Mouse (Mus musculus) forebrain, embryonic 12.5 days (tissue): ENCODE measurements around the gene Ormdl3. TPM values are rescaled to one million over a fixed set of nuclear protein-coding genes. Genes with fewer than 3 reads are reported as not detected.

Experiments
- ATAC-seq: fragments of 200-750 bp; cut with Nextera tagmentation; 2 replicates; pipeline ENCODE4 v1.8.0; 2017; ENCODE audit warnings: moderate TSS enrichment; ENCODE audit not compliant: low FRiP score
- H3K27ac ChIP-seq: fragments of 300-500 bp; sonication (generic); 2 replicates; pipeline ENCODE4 v1.5.1; 2016; ENCODE audit warnings: mild to moderate bottlenecking
- H3K27me3 ChIP-seq: fragments of 300-500 bp; sonication (generic); 2 replicates; pipeline ENCODE4 v1.6.1; 2016; ENCODE audit warnings: mild to moderate bottlenecking
- H3K36me3 ChIP-seq: fragments of 300-500 bp; sonication (generic); replicated peaks from 2 replicates; pipeline ENCODE4 v1.6.1; 2016; ENCODE audit warnings: mild to moderate bottlenecking
- H3K4me1 ChIP-seq: fragments of 300-500 bp; sonication (generic); 2 replicates; pipeline ENCODE4 v1.6.1; 2016
- H3K4me2 ChIP-seq: fragments of 300-500 bp; sonication (generic); 2 replicates; pipeline ENCODE4 v1.6.1; 2016; ENCODE audit warnings: mild to moderate bottlenecking, moderate library complexity
- H3K4me3 ChIP-seq: fragments of 300-500 bp; sonication (generic); replicated peaks from 2 replicates; pipeline ENCODE4 v1.5.1; 2016; ENCODE audit warnings: mild to moderate bottlenecking
- H3K9ac ChIP-seq: fragments of 300-500 bp; sonication (generic); 2 replicates; pipeline ENCODE4 v1.6.1; 2016; ENCODE audit warnings: mild to moderate bottlenecking
- H3K9me3 ChIP-seq: fragments of 300-500 bp; sonication (generic); 2 replicates; pipeline ENCODE4 v1.6.1; 2016
- WGBS: fragments of 180-500 bp; shearing (Covaris S2); methylation state at CpG from one replicate; pipeline ENCODE4 v1.1.7; 2016; 5-methylcytosine and 5-hydroxymethylcytosine counted together
- polyA plus RNA-seq: library from polyadenylated mRNA; unstranded; fragments of >200 nt; fragmentation: Nextera tagmentation; extraction: Ambion mirVana; gene quantifications from 2 replicates; pipeline ENCODE4 v1.2.1, GENCODE M21; 2016

Gene Ormdl3
- polyA plus RNA-seq, 1 experiment from 2014 or later = 67.4 TPM

GRCm38 (mm10) chr11:98586087-98586891 is 879 bp downstream of the Ormdl3 start:
- no peaks in the 10 kb centered on the region for H3K9me3 ChIP-seq
- H3K27ac ChIP-seq = peak overlapping the region; percentile 86
- H3K4me3 ChIP-seq = peak overlapping the region; percentile 77
- ATAC-seq = peak; percentile 19; the same call in 1 of the 2 replicates
- peaks cover 8% of the 10 kb centered on the region; the same call in 1 of the 2 replicates for H3K27me3 ChIP-seq
- H3K9ac ChIP-seq = peak overlapping the region; percentile 84
- H3K4me1 ChIP-seq = peaks cover 33% of the 10 kb centered on the region
- peaks cover 29% of the 10 kb centered on the region for H3K36me3 ChIP-seq
- H3K4me2 ChIP-seq = peak overlapping the region; percentile 88
- 2% methylated on average over 22 of the region's 22 CpGs for WGBS

GRCm38 (mm10) chr11:98584629-98585177 is 2.5 kb downstream of the Ormdl3 start:
- Histone ChIP-seq H3K36me3 (peaks cover 39% of the 10 kb centered on the region), H3K4me3 (no peak overlapping the region), H3K4me1 (peaks cover 33% of the 10 kb centered on the region), H3K9me3 (no peaks in the 10 kb centered on the region), H3K27ac (no peak overlapping the region), H3K9ac (no peak overlapping the region), H3K4me2 (no peak overlapping the region), H3K27me3 (0 out of 2 replicates have a peak, but pooled peaks cover 4% of the 10 kb centered on the region)
- 90% methylated on average over 6 of the region's 6 CpGs for WGBS
- ATAC-seq = no peak

- no peaks in the 10 kb centered on the region for H3K27me3 ChIP-seq
- peaks cover 33% of the 10 kb centered on the region for H3K4me1 ChIP-seq
- ATAC-seq = no peak
- WGBS = 79% methylated on average over 1 of the region's 1 CpGs
- H3K9ac ChIP-seq = no peak overlapping the region
- no peaks in the 10 kb centered on the region for H3K9me3 ChIP-seq
- no peak overlapping the region for H3K4me3 ChIP-seq
- H3K4me2 ChIP-seq = no peak overlapping the region
- peaks cover 39% of the 10 kb centered on the region for H3K36me3 ChIP-seq
- no peak overlapping the region for H3K27ac ChIP-seq
Observed at GRCm38 (mm10) chr11:98584146-98584545, 3.0 kb downstream of the Ormdl3 start.

GRCm38 (mm10) chr11:98583571-98583970 is 3.6 kb downstream of the Ormdl3 start:
- Histone ChIP-seq H3K9ac (no peak overlapping the region), H3K27me3 (no peaks in the 10 kb centered on the region), H3K27ac (no peak overlapping the region), H3K36me3 (peaks cover 39% of the 10 kb centered on the region), H3K4me3 (no peak overlapping the region), H3K9me3 (no peaks in the 10 kb centered on the region), H3K4me2 (no peak overlapping the region), H3K4me1 (peaks cover 32% of the 10 kb centered on the region)
- WGBS = 45% methylated on average over 3 of the region's 3 CpGs
- ATAC-seq = no peak

- Histone ChIP-seq H3K36me3 (peaks cover 39% of the 10 kb centered on the region), H3K9ac (no peak overlapping the region), H3K4me1 (peaks cover 29% of the 10 kb centered on the region), H3K9me3 (no peaks in the 10 kb centered on the region), H3K4me2 (no peak overlapping the region), H3K27me3 (no peaks in the 10 kb centered on the region), H3K4me3 (no peak overlapping the region), H3K27ac (no peak overlapping the region)
- 92% methylated on average over 3 of the region's 3 CpGs for WGBS
- ATAC-seq = no peak
Observed at GRCm38 (mm10) chr11:98583265-98583552, 4.0 kb downstream of the Ormdl3 start.

- Histone ChIP-seq H3K4me2 (no peak overlapping the region), H3K27ac (peak overlapping the region; percentile 5; the same call in 1 of the 2 replicates), H3K27me3 (no peaks in the 10 kb centered on the region), H3K9me3 (no peaks in the 10 kb centered on the region), H3K4me3 (no peak overlapping the region), H3K36me3 (peaks cover 39% of the 10 kb centered on the region), H3K4me1 (peaks cover 24% of the 10 kb centered on the region), H3K9ac (no peak overlapping the region)
- no peak for ATAC-seq
- 91% methylated on average over 12 of the region's 12 CpGs for WGBS
Observed at GRCm38 (mm10) chr11:98582551-98583264, 4.5 kb downstream of the Ormdl3 start.

- 83% methylated on average over 8 of the region's 8 CpGs for WGBS
- no peaks in the 10 kb centered on the region for H3K9me3 ChIP-seq
- H3K27me3 ChIP-seq = no peaks in the 10 kb centered on the region
- no peak overlapping the region for H3K27ac ChIP-seq
- H3K36me3 ChIP-seq = peaks cover 39% of the 10 kb centered on the region
- no peak overlapping the region for H3K4me3 ChIP-seq
- no peak for ATAC-seq
- peaks cover 19% of the 10 kb centered on the region for H3K4me1 ChIP-seq
- no peak overlapping the region for H3K4me2 ChIP-seq
- H3K9ac ChIP-seq = no peak overlapping the region
Observed at GRCm38 (mm10) chr11:98582030-98582388, 5.2 kb downstream of the Ormdl3 start.

GRCm38 (mm10) chr11:98581286-98582029 is 5.7 kb downstream of the Ormdl3 start:
- ATAC-seq = no peak
- 75% methylated on average over 17 of the region's 17 CpGs for WGBS

GRCm38 (mm10) chr11:98580301-98581121 is 6.7 kb downstream of the Ormdl3 start:
- no peak overlapping the region for H3K4me2 ChIP-seq
- 67% methylated on average over 16 of the region's 16 CpGs for WGBS
- no peaks in the 10 kb centered on the region for H3K27me3 ChIP-seq
- peaks cover 39% of the 10 kb centered on the region for H3K36me3 ChIP-seq
- no peak overlapping the region for H3K9ac ChIP-seq
- peak overlapping the region; percentile 21; the same call in 1 of the 2 replicates for H3K27ac ChIP-seq
- H3K4me1 ChIP-seq = peaks cover 9% of the 10 kb centered on the region
- no peak overlapping the region for H3K4me3 ChIP-seq
- no peak for ATAC-seq
- H3K9me3 ChIP-seq = no peaks in the 10 kb centered on the region

More at GRCm38 (mm10) chr11:98581286-98582029, 5.7 kb downstream of the Ormdl3 start:
- H3K27me3 ChIP-seq = no peaks in the 10 kb centered on the region
- H3K4me2 ChIP-seq = no peak overlapping the region
- no peak overlapping the region for H3K9ac ChIP-seq
- H3K4me3 ChIP-seq = no peak overlapping the region
- 0 out of 2 replicates have a peak overlapping the region, but pooled peaks have one; percentile 21 for H3K27ac ChIP-seq
- no peaks in the 10 kb centered on the region for H3K9me3 ChIP-seq
- peaks cover 19% of the 10 kb centered on the region for H3K4me1 ChIP-seq
- peaks cover 39% of the 10 kb centered on the region for H3K36me3 ChIP-seq

- H3K4me2 ChIP-seq = no peak overlapping the region
Observed at GRCm38 (mm10) chr11:98577776-98578175, 9.4 kb downstream of the Ormdl3 start.

GRCm38 (mm10) chr11:98569461-98569860 is 17.7 kb downstream of the Ormdl3 start:
- Histone ChIP-seq H3K9ac (no peak overlapping the region), H3K9me3 (no peaks in the 10 kb centered on the region), H3K4me1 (no peaks in the 10 kb centered on the region), H3K4me2 (no peak overlapping the region), H3K4me3 (no peak overlapping the region), H3K27ac (no peak overlapping the region), H3K36me3 (no peaks in the 10 kb centered on the region), H3K27me3 (no peaks in the 10 kb centered on the region)
- ATAC-seq = no peak
- 79% methylated on average over 6 of the region's 6 CpGs for WGBS

More at GRCm38 (mm10) chr11:98577776-98578175, 9.4 kb downstream of the Ormdl3 start:
- no peak overlapping the region for H3K4me3 ChIP-seq
- H3K27me3 ChIP-seq = no peaks in the 10 kb centered on the region
- ATAC-seq = no peak
- WGBS = 86% methylated on average over 5 of the region's 5 CpGs
- H3K36me3 ChIP-seq = peaks cover 25% of the 10 kb centered on the region
- no peaks in the 10 kb centered on the region for H3K9me3 ChIP-seq
- no peak overlapping the region for H3K9ac ChIP-seq
- H3K4me1 ChIP-seq = no peaks in the 10 kb centered on the region
- H3K27ac ChIP-seq = no peak overlapping the region
